Mouse (Mus musculus) MEL (cell line): ENCODE measurements at regions not wholly inside any gene's neighbourhood (a gene's known extent, or its start where the extent isn't known, plus 50 kb on each side); places are given as distances from the start of the nearest gene placed in this dataset.

Experiments used
- DNase-seq: peaks from one replicate; pipeline ENCODE4 v3.0.0; 2011; ENCODE audit warnings: low read depth, low spot score
- H3K27ac ChIP-seq: 2 replicates; pipeline ENCODE4 v1.5.1; 2012; ENCODE audit warnings: low read depth, mild to moderate bottlenecking, control low read depth, low read length, moderate library complexity; ENCODE audit not compliant: control insufficient read depth
- H3K27me3 ChIP-seq, 2 experiments: fragments of 150-350 bp in 1 of 2; sonication (generic) in 1 of 2; 2 replicates each; pipeline ENCODE4 v1.6.1; 2012; ENCODE audit warnings: low read length in 2 of 2, mild to moderate bottlenecking in 2 of 2, improper control_type of control experiment in 1 of 2, moderate library complexity in 1 of 2; ENCODE audit not compliant: insufficient read depth in 2 of 2, control insufficient read depth in 1 of 2
- H3K36me3 ChIP-seq, 2 experiments: 2 replicates each; pipeline ENCODE4 v1.6.1; 2012 to 2014; ENCODE audit warnings: low read length in 2 of 2, improper control_type of control experiment in 1 of 2, inconsistent platforms in 1 of 2, mild to moderate bottlenecking in 1 of 2; ENCODE audit not compliant: insufficient read depth in 2 of 2, control insufficient read depth in 1 of 2
- H3K4me1 ChIP-seq, 2 experiments: fragments of 150-350 bp in 1 of 2; sonication (generic) in 1 of 2; 2 replicates each; pipeline ENCODE4 v1.6.1; 2012; ENCODE audit warnings: low read length in 2 of 2, improper control_type of control experiment in 1 of 2, mild to moderate bottlenecking in 1 of 2; ENCODE audit not compliant: insufficient read depth in 2 of 2, control insufficient read depth in 1 of 2
- H3K4me3 ChIP-seq, 2 experiments: fragments of 150-350 bp in 1 of 2; sonication (generic) in 1 of 2; 2 replicates each; pipeline ENCODE4 v1.5.1; 2012; ENCODE audit warnings: low read depth in 2 of 2, low read length in 2 of 2, mild to moderate bottlenecking in 2 of 2, moderate library complexity in 2 of 2, control low read depth in 1 of 2, improper control_type of control experiment in 1 of 2; ENCODE audit not compliant: control insufficient read depth in 1 of 2, insufficient read depth in 1 of 2
- H3K79me2 ChIP-seq: 2 replicates; pipeline ENCODE4 v1.6.1; 2012; ENCODE audit warnings: mild to moderate bottlenecking, low read length, moderate library complexity; ENCODE audit not compliant: control insufficient read depth, poor library complexity, insufficient read depth
- H3K9ac ChIP-seq: 2 replicates; pipeline ENCODE4 v1.6.1; 2012; ENCODE audit warnings: low read depth, mild to moderate bottlenecking, control low read depth, low read length, moderate library complexity; ENCODE audit not compliant: control insufficient read depth, poor library complexity, severe bottlenecking
- H3K9me3 ChIP-seq: fragments of 150-350 bp; sonication (generic); replicated peaks from 2 replicates; pipeline ENCODE4 v1.6.1; 2012; ENCODE audit warnings: mild to moderate bottlenecking, low read length, improper control_type of control experiment, moderate library complexity; ENCODE audit not compliant: insufficient read depth
- BHLHE40 ChIP-seq: IDR thresholded peaks from 2 replicates; pipeline ENCODE4 v1.6.1; 2012; ENCODE audit warnings: low read depth, mild to moderate bottlenecking, inconsistent platforms, low read length, improper control_type of control experiment, borderline replicate concordance
- E2F4 ChIP-seq: IDR thresholded peaks from 2 replicates; pipeline ENCODE4 v1.6.1; 2011; ENCODE audit warnings: low read depth, low read length, improper control_type of control experiment, borderline replicate concordance
- EP300 ChIP-seq, 2 experiments: IDR thresholded peaks; 2 replicates each; pipeline ENCODE4 v1.6.1; 2011; ENCODE audit warnings: improper control_type of control experiment in 2 of 2, low read length in 2 of 2, low read depth in 1 of 2, mild to moderate bottlenecking in 1 of 2
- ETS1 ChIP-seq: IDR thresholded peaks from 2 replicates; pipeline ENCODE4 v1.6.1; 2012; ENCODE audit warnings: low read depth, mild to moderate bottlenecking, inconsistent platforms, low read length, improper control_type of control experiment, moderate library complexity
- GABPA ChIP-seq: IDR thresholded peaks from 2 replicates; pipeline ENCODE4 v1.6.1; 2012; ENCODE audit warnings: low read depth, mild to moderate bottlenecking, inconsistent platforms, low read length, improper control_type of control experiment, moderate library complexity
- KAT2A ChIP-seq: conservative IDR thresholded peaks from 2 replicates; pipeline ENCODE4 v1.6.1; 2012; ENCODE audit warnings: low read depth, low read length, improper control_type of control experiment, inconsistent platforms
- MAFK ChIP-seq: IDR thresholded peaks from 2 replicates; pipeline ENCODE4 v1.6.1; 2011; ENCODE audit warnings: low read depth, mild to moderate bottlenecking, low read length, improper control_type of control experiment, borderline replicate concordance
- MAZ ChIP-seq: IDR thresholded peaks from 2 replicates; pipeline ENCODE4 v1.6.1; 2012; ENCODE audit warnings: low read depth, mild to moderate bottlenecking, inconsistent platforms, low read length, improper control_type of control experiment
- MEF2A ChIP-seq: IDR thresholded peaks from 2 replicates; pipeline ENCODE4 v1.6.1; 2014; ENCODE audit warnings: low read depth, mild to moderate bottlenecking, inconsistent platforms, low read length, improper control_type of control experiment; ENCODE audit not compliant: poor library complexity, insufficient replicate concordance, severe bottlenecking; ENCODE audit errors: extremely low read depth
- MYB ChIP-seq: IDR thresholded peaks from 2 replicates; pipeline ENCODE4 v1.6.1; 2011; ENCODE audit warnings: mild to moderate bottlenecking, low read depth, low read length, improper control_type of control experiment
- MYC ChIP-seq: IDR thresholded peaks from 2 replicates; pipeline ENCODE4 v1.6.1; 2011; ENCODE audit warnings: low read depth, mild to moderate bottlenecking, low read length, improper control_type of control experiment, moderate library complexity
- POLR2AphosphoS5 ChIP-seq: IDR thresholded peaks from 2 replicates; pipeline ENCODE4 v1.6.1; 2012; ENCODE audit warnings: low read depth, borderline replicate concordance, mild to moderate bottlenecking, inconsistent platforms, low read length, moderate library complexity, mixed read lengths
- TAL1 ChIP-seq: IDR thresholded peaks from 2 replicates; pipeline ENCODE4 v1.6.1; 2012; ENCODE audit warnings: mild to moderate bottlenecking, inconsistent platforms, low read length, moderate library complexity, mixed read lengths
- TBP ChIP-seq: IDR thresholded peaks from 2 replicates; pipeline ENCODE4 v1.8.0; 2011; ENCODE audit warnings: low read depth, low read length, improper control_type of control experiment
- USF1 ChIP-seq: IDR thresholded peaks from 2 replicates; pipeline ENCODE4 v1.6.1; 2014; ENCODE audit warnings: low read depth, mild to moderate bottlenecking, inconsistent platforms, low read length, improper control_type of control experiment, moderate library complexity
- USF2 ChIP-seq, 2 experiments: IDR thresholded peaks; 2 replicates each; pipeline ENCODE4 v1.6.1; 2011 to 2012; ENCODE audit warnings: improper control_type of control experiment in 2 of 2, low read length in 2 of 2, borderline replicate concordance in 1 of 2, inconsistent platforms in 1 of 2, low read depth in 1 of 2, mild to moderate bottlenecking in 1 of 2; ENCODE audit not compliant: insufficient read depth in 1 of 2
- ZC3H11A ChIP-seq: IDR thresholded peaks from 2 replicates; pipeline ENCODE4 v1.6.1; 2012; ENCODE audit warnings: low read depth, mild to moderate bottlenecking, inconsistent platforms, low read length, improper control_type of control experiment

- H3K4me3 ChIP-seq, result no peak overlapping the region
- no peaks in the 10 kb centered on the region for H3K9me3 ChIP-seq
- TF ChIP-seq MAFK, result no peak
- no peak for TF ChIP-seq GABPA
- no peak for TF ChIP-seq MYC
- no peak for TF ChIP-seq BHLHE40
- no peak for TF ChIP-seq POLR2AphosphoS5
- TF ChIP-seq TAL1, result no peak
- TF ChIP-seq MYB, result no peak
- no peak for TF ChIP-seq EP300 (IDR thresholded peaks at IDR 0.05; ENCODE audit: low read depth in 1 of 2, low read length in 2 of 2)
- TF ChIP-seq E2F4, result no peak
- H3K36me3 ChIP-seq, result no peaks in the 10 kb centered on the region
- DNase-seq, result no peak
- H3K4me1 ChIP-seq, result no peaks in the 10 kb centered on the region
- H3K27me3 ChIP-seq, result no peaks in the 10 kb centered on the region
- no peak overlapping the region for H3K9ac ChIP-seq
- H3K79me2 ChIP-seq, result no peaks in the 10 kb centered on the region
- H3K27ac ChIP-seq, result no peak overlapping the region
These were observed 76.0 kb upstream of the Ednrb start for GRCm38 (mm10) chr14:103920169-103920568.

- Histone ChIP-seq H3K36me3 (no peaks in the 10 kb centered on the region), H3K27me3 (no peaks in the 10 kb centered on the region), H3K9ac (no peak overlapping the region), H3K4me3 (no peak overlapping the region), H3K9me3 (no peaks in the 10 kb centered on the region), H3K4me1 (no peaks in the 10 kb centered on the region), H3K27ac (no peak overlapping the region), H3K79me2 (no peaks in the 10 kb centered on the region)
- no peak for TF ChIP-seq BHLHE40
- no peak for TF ChIP-seq USF1
- TF ChIP-seq MAZ, result no peak
- no peak for TF ChIP-seq KAT2A
- TF ChIP-seq ZC3H11A, result no peak
- no peak for TF ChIP-seq MEF2A
- no peak for DNase-seq
These were observed 75.2 kb upstream of the Ednrb start for GRCm38 (mm10) chr14:103919380-103919779.

GRCm38 (mm10) chr14:103913453-103913852, 69.3 kb upstream of the Ednrb start:
- H3K27ac ChIP-seq, result no peak overlapping the region
- TF ChIP-seq GABPA, result no peak
- TF ChIP-seq USF2 (IDR thresholded peaks at IDR 0.05; ENCODE audit: borderline replicate concordance in 1 of 2, insufficient read depth in 1 of 2, low read depth in 1 of 2, low read length in 2 of 2), result no peak
- TF ChIP-seq ETS1, result no peak
- TF ChIP-seq TBP, result no peak

More at GRCm38 (mm10) chr14:103913453-103913852, 69.3 kb upstream of the Ednrb start:
- DNase-seq, result no peak
- no peaks in the 10 kb centered on the region; a peak in 1 of 4 replicates for H3K27me3 ChIP-seq
- H3K9ac ChIP-seq, result no peak overlapping the region
- no peaks in the 10 kb centered on the region for H3K9me3 ChIP-seq
- no peaks in the 10 kb centered on the region for H3K4me1 ChIP-seq
- no peaks in the 10 kb centered on the region for H3K79me2 ChIP-seq
- no peak overlapping the region for H3K4me3 ChIP-seq
- no peaks in the 10 kb centered on the region for H3K36me3 ChIP-seq
